Mouse (Mus musculus) ES-Bruce4 (cell line): ENCODE measurements at regions not wholly inside any gene's neighbourhood (a gene's known extent, or its start where the extent isn't known, plus 50 kb on each side); places are given as distances from the start of the nearest gene placed in this dataset.
A peak's percentile ranks its signal among the peaks of the same experiment; 100 is the strongest.

Source experiments
- H3K27ac ChIP-seq: 2 replicates; pipeline ENCODE4 v1.5.1; 2012; ENCODE audit warnings: low read length, inconsistent platforms; ENCODE audit not compliant: insufficient read depth
- H3K27me3 ChIP-seq: 2 replicates; pipeline ENCODE4 v1.6.1; 2012; ENCODE audit warnings: mild to moderate bottlenecking, low read length, inconsistent platforms; ENCODE audit not compliant: control insufficient read depth, poor library complexity, insufficient read depth, severe bottlenecking
- H3K36me3 ChIP-seq: 2 replicates; pipeline ENCODE4 v1.6.1; 2012; ENCODE audit warnings: inconsistent platforms, mild to moderate bottlenecking, low read length, moderate library complexity; ENCODE audit not compliant: control insufficient read depth, poor library complexity, insufficient read depth, severe bottlenecking
- H3K4me1 ChIP-seq: one replicate; pipeline ENCODE4 v1.8.1; 2011; ENCODE audit warnings: low read length; ENCODE audit not compliant: control insufficient read depth, insufficient read depth
- H3K4me3 ChIP-seq: 2 replicates; pipeline ENCODE4 v1.5.1; 2011; ENCODE audit warnings: low read depth, mild to moderate bottlenecking, low read length
- H3K9ac ChIP-seq: 2 replicates; pipeline ENCODE4 v1.6.1; 2012; ENCODE audit warnings: low read depth, mild to moderate bottlenecking, inconsistent platforms; ENCODE audit not compliant: poor library complexity, severe bottlenecking
- H3K9me3 ChIP-seq: replicated peaks from 2 replicates; pipeline ENCODE4 v1.6.1; 2012; ENCODE audit warnings: mild to moderate bottlenecking, low read length, inconsistent platforms; ENCODE audit not compliant: control insufficient read depth, poor library complexity, insufficient read depth, severe bottlenecking
- CTCF ChIP-seq: IDR thresholded peaks from one replicate; pipeline ENCODE4 v1.8.1; 2011; ENCODE audit warnings: low read depth, low read length
- EP300 ChIP-seq: IDR thresholded peaks from 2 replicates; pipeline ENCODE4 v1.6.1; 2011; ENCODE audit warnings: low read depth, low read length; ENCODE audit not compliant: insufficient read depth
- POLR2A ChIP-seq: IDR thresholded peaks from one replicate; pipeline ENCODE4 v1.8.1; 2011; ENCODE audit warnings: low read length; ENCODE audit not compliant: insufficient read depth

DNA sequence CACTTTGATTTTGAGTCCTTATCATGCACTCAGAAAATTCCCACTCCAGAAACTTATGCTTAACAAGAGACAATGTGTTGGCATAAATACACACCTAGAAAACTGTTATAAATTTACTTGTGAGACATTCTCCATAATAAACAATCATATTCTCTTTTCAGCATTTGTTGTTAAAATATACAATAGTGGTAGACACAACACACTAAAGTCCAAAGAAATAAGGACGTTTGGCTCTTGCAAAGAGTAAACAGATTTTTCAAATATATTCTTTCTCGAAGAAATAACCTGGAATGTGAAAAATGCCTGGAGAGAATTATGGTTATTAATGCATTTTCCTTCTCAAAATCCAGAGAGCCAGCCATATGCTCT is 91.8 kb upstream of the Ddit4l start:
- Histone ChIP-seq H3K4me3 (no peak overlapping the region), H3K36me3 (no peaks in the 10 kb centered on the region), H3K27me3 (no peaks in the 10 kb centered on the region; the same call in 1 of the 2 replicates), H3K9me3 (no peaks in the 10 kb centered on the region), H3K4me1 (no peaks in the 10 kb centered on the region), H3K27ac (no peak overlapping the region), H3K9ac (no peak overlapping the region)
- TF ChIP-seq CTCF (no peak), POLR2A (no peak), EP300 (no peak)

DNA sequence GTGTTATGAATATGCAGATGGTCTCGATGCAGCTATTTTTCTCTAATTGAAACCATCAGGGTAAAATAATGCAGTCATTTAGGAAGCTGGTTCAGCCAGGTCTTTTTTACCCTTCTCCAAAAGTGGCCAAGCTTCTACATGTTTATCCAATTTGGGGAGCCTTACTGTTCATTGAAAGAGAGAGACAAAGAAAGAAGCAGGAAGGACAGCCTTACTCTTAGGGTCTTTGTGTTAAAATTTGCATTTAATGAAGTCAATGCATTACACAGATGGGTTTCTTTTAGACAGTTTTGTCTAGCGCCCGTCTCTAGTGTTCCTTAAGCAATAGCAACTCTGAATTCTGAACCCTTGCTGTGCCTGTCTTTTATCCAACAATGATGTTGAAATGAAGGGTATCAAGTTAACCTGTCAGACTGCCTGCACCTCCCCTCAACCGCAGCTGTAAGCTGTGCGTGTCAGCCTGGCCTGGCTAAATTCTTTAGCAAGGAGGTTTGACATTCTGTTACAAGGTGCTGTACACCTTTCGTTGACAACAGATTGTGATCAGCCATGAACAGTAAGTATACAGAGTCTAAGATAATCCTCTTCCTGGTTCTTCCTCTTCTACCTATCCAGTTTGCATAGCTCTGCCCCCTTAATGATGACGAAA is 91.3 kb upstream of the Ddit4l start:
- Histone ChIP-seq H3K9me3 (no peaks in the 10 kb centered on the region), H3K36me3 (no peaks in the 10 kb centered on the region), H3K27ac (no peak overlapping the region), H3K27me3 (no peaks in the 10 kb centered on the region; the same call in 1 of the 2 replicates), H3K4me1 (no peaks in the 10 kb centered on the region), H3K4me3 (no peak overlapping the region), H3K9ac (no peak overlapping the region)
- TF ChIP-seq EP300 (no peak), POLR2A (no peak), CTCF (no peak)

DNA sequence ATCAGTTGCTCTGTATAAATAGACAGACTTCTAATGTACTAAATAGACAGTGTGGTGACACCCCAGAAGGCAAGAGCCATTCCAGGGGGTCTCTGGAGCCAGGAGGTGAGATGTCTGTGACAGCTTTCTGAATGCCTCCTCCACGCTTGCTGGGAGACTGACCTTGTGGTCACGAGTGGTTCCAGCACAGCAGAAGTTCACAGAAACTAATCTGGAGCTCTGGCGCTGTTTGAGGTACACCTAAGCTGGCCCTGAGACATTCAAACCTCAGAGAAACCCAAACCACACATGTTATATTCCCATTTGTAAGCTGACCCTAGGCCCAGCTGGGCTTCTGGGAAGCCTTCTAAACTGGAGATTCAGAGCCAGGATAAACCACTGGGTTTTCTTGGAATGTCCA is 79.7 kb upstream of the Ddit4l start:
- H3K27ac ChIP-seq, result no peak overlapping the region
- peaks cover 18% of the 10 kb centered on the region for H3K27me3 ChIP-seq
- H3K4me3 ChIP-seq, result no peak overlapping the region
- H3K9ac ChIP-seq, result no peak overlapping the region
- no peaks in the 10 kb centered on the region for H3K4me1 ChIP-seq
- no peaks in the 10 kb centered on the region for H3K9me3 ChIP-seq
- no peaks in the 10 kb centered on the region for H3K36me3 ChIP-seq
- TF ChIP-seq CTCF, result no peak
- TF ChIP-seq EP300, result no peak
- TF ChIP-seq POLR2A, result no peak

DNA sequence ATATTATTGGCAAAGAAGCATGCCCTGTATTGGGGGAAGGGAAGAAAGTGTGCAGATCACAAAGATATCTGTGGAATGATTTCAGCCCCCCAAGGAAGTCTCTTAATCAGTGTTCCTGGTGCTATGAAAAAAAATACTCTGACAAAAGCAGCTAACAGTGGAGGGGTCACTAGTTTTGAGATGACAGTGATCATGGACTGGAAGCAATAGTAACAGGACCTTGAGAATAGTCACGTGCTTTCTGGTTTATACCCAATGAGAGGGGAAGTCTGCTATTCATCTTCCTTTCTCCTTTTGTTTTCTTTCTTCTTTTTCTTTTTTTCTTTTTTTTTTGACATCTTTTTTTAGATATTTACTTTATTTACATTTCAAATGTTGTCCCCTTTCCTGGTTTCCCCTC is 79.1 kb upstream of the Ddit4l start:
- peaks cover 13% of the 10 kb centered on the region for H3K27me3 ChIP-seq
- no peaks in the 10 kb centered on the region for H3K4me1 ChIP-seq
- H3K36me3 ChIP-seq, result no peaks in the 10 kb centered on the region
- H3K9ac ChIP-seq, result no peak overlapping the region
- TF ChIP-seq CTCF (no peak), EP300 (no peak), POLR2A (no peak)
- H3K27ac ChIP-seq, result no peak overlapping the region
- no peaks in the 10 kb centered on the region for H3K9me3 ChIP-seq
- H3K4me3 ChIP-seq, result no peak overlapping the region

DNA sequence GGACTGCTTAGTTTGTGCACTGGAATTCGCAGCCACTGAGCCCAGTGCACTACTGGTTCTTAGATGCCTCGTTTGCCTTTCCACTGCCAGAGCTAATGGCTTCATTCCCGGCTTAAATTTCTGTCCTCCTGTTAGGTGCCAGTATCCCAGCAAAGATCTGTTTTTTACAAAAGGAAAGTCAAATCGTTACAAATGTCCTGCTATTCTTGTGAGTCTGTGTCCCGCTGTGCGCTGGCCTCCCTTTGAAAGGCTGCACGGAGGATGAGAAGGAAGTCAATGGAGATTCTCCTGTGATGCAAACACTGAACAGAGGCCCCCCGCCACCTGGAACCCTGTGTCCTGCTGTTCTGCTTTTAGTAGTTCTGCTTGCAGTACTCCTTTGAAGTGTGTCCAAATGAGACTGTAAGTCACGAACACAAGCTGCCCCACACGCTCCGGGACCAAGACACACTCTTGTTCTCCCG is 74.0 kb upstream of the Ddit4l start:
- Histone ChIP-seq H3K9ac (no peak overlapping the region), H3K27ac (no peak overlapping the region)
- peak; percentile 82 for TF ChIP-seq EP300
- TF ChIP-seq POLR2A, result no peak

DNA sequence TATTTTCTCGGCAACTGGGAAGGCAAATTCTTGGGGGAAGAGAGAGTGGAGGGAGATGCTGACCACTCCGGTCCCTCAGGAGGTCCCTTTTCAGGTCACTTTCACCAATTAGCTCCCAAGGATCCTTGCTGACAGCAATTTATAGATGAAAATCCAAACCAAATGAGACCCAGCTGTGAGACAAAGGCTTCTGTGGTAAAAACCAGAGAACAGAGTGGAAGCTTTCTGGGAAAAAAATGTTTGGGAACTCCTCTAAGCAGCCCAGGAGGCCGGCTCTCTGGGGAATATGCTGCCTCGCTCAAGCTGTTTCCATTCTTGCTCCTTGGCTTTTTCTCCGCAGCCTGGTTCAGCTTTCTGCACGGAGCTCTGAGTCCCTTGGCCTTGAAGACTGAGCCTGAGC is 73.5 kb upstream of the Ddit4l start:
- H3K27me3 ChIP-seq, result peaks cover 27% of the 10 kb centered on the region

More for the DNA sequence above, 74.0 kb upstream of the Ddit4l start:
- no peaks in the 10 kb centered on the region for H3K4me1 ChIP-seq
- no peaks in the 10 kb centered on the region for H3K9me3 ChIP-seq
- no peaks in the 10 kb centered on the region for H3K36me3 ChIP-seq
- H3K27me3 ChIP-seq, result peaks cover 27% of the 10 kb centered on the region
- H3K4me3 ChIP-seq, result no peak overlapping the region

More for the DNA sequence above, 73.5 kb upstream of the Ddit4l start:
- H3K9me3 ChIP-seq, result no peaks in the 10 kb centered on the region
- no peak overlapping the region for H3K9ac ChIP-seq
- H3K36me3 ChIP-seq, result no peaks in the 10 kb centered on the region
- no peak overlapping the region for H3K4me3 ChIP-seq
- H3K4me1 ChIP-seq, result no peaks in the 10 kb centered on the region
- no peak for TF ChIP-seq POLR2A
- TF ChIP-seq EP300, result no peak
- no peak for TF ChIP-seq CTCF
- H3K27ac ChIP-seq, result no peak overlapping the region
